Mouse (Mus musculus): ENCODE data around the gene Crls1. TPM values are rescaled to one million over a fixed set of nuclear protein-coding genes. Genes with fewer than 3 reads are reported as not detected.
A peak's percentile ranks its signal among the peaks of the same experiment; 100 is the strongest.

Gene Crls1
- polyA plus RNA-seq, 1 experiment: 37.4 TPM

- Histone ChIP-seq H3K4me3 (ENCODE audit: insufficient read depth, low read depth, low read length) (no peak overlapping the region), H3K27me3 (replicated peaks; ENCODE audit: control insufficient read depth, insufficient read depth, low read length) (no peaks in the 10 kb centered on the region), H3K4me1 (ENCODE audit: control insufficient read depth, insufficient read depth, low read length) (no peaks in the 10 kb centered on the region), H3K36me3 (ENCODE audit: control insufficient read depth, insufficient read depth, low read length) (peaks cover 2% of the 10 kb centered on the region; the same call in 1 of the 2 replicates), H3K27ac (ENCODE audit: insufficient read depth, low read depth, low read length) (no peak overlapping the region)
- TF ChIP-seq CTCF (conservative IDR thresholded peaks at IDR 0.05; ENCODE audit: insufficient read depth, insufficient read length, low read depth, low read length) (no peak), POLR2A (IDR thresholded peaks at IDR 0.05; ENCODE audit: low read depth, low read length) (no peak)
- DNase-seq: no peak
- WGBS: 82% methylated on average over 4 of the region's 4 CpGs
Observed at GRCm38 (mm10) chr2:132870286-132870685, 23.8 kb downstream of the Crls1 start.

- TF ChIP-seq POLR2A (IDR thresholded peaks at IDR 0.05; ENCODE audit: low read depth, low read length) (no peak), CTCF (conservative IDR thresholded peaks at IDR 0.05; ENCODE audit: insufficient read depth, insufficient read length, low read depth, low read length) (no peak)
- no peaks in the 10 kb centered on the region for H3K36me3 ChIP-seq (ENCODE audit: control insufficient read depth, insufficient read depth, low read length)
- no peak overlapping the region for H3K27ac ChIP-seq (ENCODE audit: insufficient read depth, low read depth, low read length)
- DNase-seq: peak; percentile 96
- WGBS: 41% methylated on average over 3 of the region's 3 CpGs
- no peaks in the 10 kb centered on the region for H3K27me3 ChIP-seq (replicated peaks; ENCODE audit: control insufficient read depth, insufficient read depth, low read length)
- no peak overlapping the region for H3K4me3 ChIP-seq (ENCODE audit: insufficient read depth, low read depth, low read length)
- no peaks in the 10 kb centered on the region for H3K4me1 ChIP-seq (ENCODE audit: control insufficient read depth, insufficient read depth, low read length)
Observed at GRCm38 (mm10) chr2:132871663-132872062, 25.2 kb downstream of the Crls1 start.

GRCm38 (mm10) chr2:132873657-132874326, 27.3 kb downstream of the Crls1 start:
- Histone ChIP-seq H3K4me1 (ENCODE audit: control insufficient read depth, insufficient read depth, low read length) (no peaks in the 10 kb centered on the region; the same call in 1 of the 2 replicates), H3K36me3 (ENCODE audit: control insufficient read depth, insufficient read depth, low read length) (no peaks in the 10 kb centered on the region), H3K27ac (ENCODE audit: insufficient read depth, low read depth, low read length) (no peak overlapping the region), H3K4me3 (ENCODE audit: insufficient read depth, low read depth, low read length) (no peak overlapping the region), H3K27me3 (replicated peaks; ENCODE audit: control insufficient read depth, insufficient read depth, low read length) (no peaks in the 10 kb centered on the region)
- 73% methylated on average over 10 of the region's 10 CpGs for WGBS
- DNase-seq: no peak
- no peak for TF ChIP-seq CTCF (conservative IDR thresholded peaks at IDR 0.05; ENCODE audit: insufficient read depth, insufficient read length, low read depth, low read length)
- no peak for TF ChIP-seq POLR2A (IDR thresholded peaks at IDR 0.05; ENCODE audit: low read depth, low read length)

GRCm38 (mm10) chr2:132876991-132877390, 30.5 kb downstream of the Crls1 start:
- DNase-seq: peak; percentile 79
- 38% methylated on average over 1 of the region's 1 CpGs for WGBS

GRCm38 (mm10) chr2:132879261-132880044, 33.0 kb downstream of the Crls1 start:
- no peak overlapping the region for H3K27ac ChIP-seq (ENCODE audit: insufficient read depth, low read depth, low read length)
- peak; percentile 24 for DNase-seq
- H3K36me3 ChIP-seq (ENCODE audit: control insufficient read depth, insufficient read depth, low read length): no peaks in the 10 kb centered on the region
- peak overlapping the region; percentile 45 for H3K4me3 ChIP-seq (ENCODE audit: insufficient read depth, low read depth, low read length)
- H3K27me3 ChIP-seq (replicated peaks; ENCODE audit: control insufficient read depth, insufficient read depth, low read length): no peaks in the 10 kb centered on the region
- under 1% methylated on average over 58 of the region's 58 CpGs for WGBS
- no peaks in the 10 kb centered on the region; the same call in 1 of the 2 replicates for H3K4me1 ChIP-seq (ENCODE audit: control insufficient read depth, insufficient read depth, low read length)
- no peak for TF ChIP-seq CTCF (conservative IDR thresholded peaks at IDR 0.05; ENCODE audit: insufficient read depth, insufficient read length, low read depth, low read length)
- TF ChIP-seq POLR2A (IDR thresholded peaks at IDR 0.05; ENCODE audit: low read depth, low read length): no peak

More at GRCm38 (mm10) chr2:132876991-132877390, 30.5 kb downstream of the Crls1 start:
- TF ChIP-seq CTCF (conservative IDR thresholded peaks at IDR 0.05; ENCODE audit: insufficient read depth, insufficient read length, low read depth, low read length) (no peak), POLR2A (IDR thresholded peaks at IDR 0.05; ENCODE audit: low read depth, low read length) (no peak)
- H3K27ac ChIP-seq (ENCODE audit: insufficient read depth, low read depth, low read length): no peak overlapping the region
- H3K36me3 ChIP-seq (ENCODE audit: control insufficient read depth, insufficient read depth, low read length): no peaks in the 10 kb centered on the region
- H3K4me1 ChIP-seq (ENCODE audit: control insufficient read depth, insufficient read depth, low read length): no peaks in the 10 kb centered on the region; the same call in 1 of the 2 replicates
- no peaks in the 10 kb centered on the region for H3K27me3 ChIP-seq (replicated peaks; ENCODE audit: control insufficient read depth, insufficient read depth, low read length)
- no peak overlapping the region for H3K4me3 ChIP-seq (ENCODE audit: insufficient read depth, low read depth, low read length)

GRCm38 (mm10) chr2:132880844-132881645, 34.6 kb downstream of the Crls1 start, which contains the start of gene Lrrn4:
Lrrn4 (minus strand) TSS chr2:132880891.
- 44% methylated on average over 12 of the region's 12 CpGs for WGBS
- H3K27ac ChIP-seq (ENCODE audit: insufficient read depth, low read depth, low read length): no peak within 1 kb of the TSS
- no peak for DNase-seq
- no peaks in the 10 kb centered on the region for H3K27me3 ChIP-seq (replicated peaks; ENCODE audit: control insufficient read depth, insufficient read depth, low read length)
- H3K36me3 ChIP-seq (ENCODE audit: control insufficient read depth, insufficient read depth, low read length): no peaks in the 10 kb centered on the region
- H3K4me3 ChIP-seq (ENCODE audit: insufficient read depth, low read depth, low read length): peak within 1 kb of the TSS; percentile 45
- H3K4me1 ChIP-seq (ENCODE audit: control insufficient read depth, insufficient read depth, low read length): no peaks in the 10 kb centered on the region; the same call in 1 of the 2 replicates
- TF ChIP-seq CTCF (conservative IDR thresholded peaks at IDR 0.05; ENCODE audit: insufficient read depth, insufficient read length, low read depth, low read length): no peak
- no peak for TF ChIP-seq POLR2A (IDR thresholded peaks at IDR 0.05; ENCODE audit: low read depth, low read length)

Measured in kidney, adult 2 months (tissue).